Mouse (Mus musculus): ENCODE measurements around the gene Ttll6. TPM values are rescaled to one million over a fixed set of nuclear protein-coding genes. Genes with fewer than 3 reads are reported as not detected.

The Ttll6 gene
- polyA plus RNA-seq, 1 experiment = 0.28 TPM

GRCm38 (mm10) chr11:96172511-96173287 lies 39.1 kb downstream of the Ttll6 start:
- Histone ChIP-seq H3K27ac (ENCODE audit: control insufficient read depth, insufficient read depth, low read length) (no peak overlapping the region), H3K36me3 (ENCODE audit: control insufficient read depth, insufficient read depth, low read length) (no peaks in the 10 kb centered on the region), H3K27me3 (ENCODE audit: control insufficient read depth, insufficient read depth, low read length) (peaks cover 33% of the 10 kb centered on the region), H3K4me3 (ENCODE audit: control insufficient read depth, insufficient read depth, low read length) (no peak overlapping the region), H3K4me1 (replicated peaks; ENCODE audit: control insufficient read depth, insufficient read depth, low read length) (no peaks in the 10 kb centered on the region)
- no peak for DNase-seq
- 5% methylated on average over 25 of the region's 25 CpGs for WGBS
- TF ChIP-seq CTCF (IDR thresholded peaks at IDR 0.05; ENCODE audit: borderline replicate concordance, control insufficient read depth, extremely low read depth, insufficient read depth, low read length, poor library complexity) = no peak
- no peak for TF ChIP-seq POLR2A (IDR thresholded peaks at IDR 0.05; ENCODE audit: control insufficient read depth, extremely low read depth, insufficient read depth, low read length, poor library complexity)

GRCm38 (mm10) chr11:96173288-96173840 lies 39.8 kb downstream of the Ttll6 start:
- H3K27me3 ChIP-seq (ENCODE audit: control insufficient read depth, insufficient read depth, low read length) = peaks cover 40% of the 10 kb centered on the region

DNA sequence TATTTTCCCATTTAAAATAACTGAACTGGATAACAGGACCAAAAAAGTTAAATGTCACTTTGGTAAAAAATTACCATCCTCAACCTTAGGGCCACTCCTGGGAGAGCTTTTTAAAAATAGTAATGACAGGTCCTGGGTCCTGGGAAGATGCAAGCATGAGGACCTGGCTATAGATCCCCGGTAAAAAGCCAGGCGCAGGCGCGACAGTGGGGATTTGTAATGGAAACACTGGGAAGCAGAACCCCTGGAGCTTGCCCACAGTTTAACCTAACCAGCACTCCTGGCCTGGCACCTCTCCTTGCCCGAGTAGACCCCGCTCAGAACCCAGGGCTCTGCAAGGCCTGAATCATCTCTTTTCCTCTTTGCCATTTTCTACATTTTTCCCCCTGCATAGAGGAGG lies 41.3 kb downstream of the Ttll6 start:
- Histone ChIP-seq H3K4me1 (replicated peaks; ENCODE audit: control insufficient read depth, insufficient read depth, low read length) (no peaks in the 10 kb centered on the region), H3K27me3 (ENCODE audit: control insufficient read depth, insufficient read depth, low read length) (peaks cover 50% of the 10 kb centered on the region), H3K4me3 (ENCODE audit: control insufficient read depth, insufficient read depth, low read length) (no peak overlapping the region), H3K36me3 (ENCODE audit: control insufficient read depth, insufficient read depth, low read length) (no peaks in the 10 kb centered on the region), H3K27ac (ENCODE audit: control insufficient read depth, insufficient read depth, low read length) (no peak overlapping the region)
- TF ChIP-seq POLR2A (IDR thresholded peaks at IDR 0.05; ENCODE audit: control insufficient read depth, extremely low read depth, insufficient read depth, low read length, poor library complexity) (no peak), CTCF (IDR thresholded peaks at IDR 0.05; ENCODE audit: borderline replicate concordance, control insufficient read depth, extremely low read depth, insufficient read depth, low read length, poor library complexity) (no peak)
- DNase-seq = no peak
- WGBS = 13% methylated on average over 6 of the region's 6 CpGs

More at GRCm38 (mm10) chr11:96173288-96173840, 39.8 kb downstream of the Ttll6 start:
- TF ChIP-seq CTCF (IDR thresholded peaks at IDR 0.05; ENCODE audit: borderline replicate concordance, control insufficient read depth, extremely low read depth, insufficient read depth, low read length, poor library complexity) = no peak
- DNase-seq = no peak
- WGBS = 8% methylated on average over 16 of the region's 16 CpGs
- Histone ChIP-seq H3K4me1 (replicated peaks; ENCODE audit: control insufficient read depth, insufficient read depth, low read length) (no peaks in the 10 kb centered on the region), H3K36me3 (ENCODE audit: control insufficient read depth, insufficient read depth, low read length) (no peaks in the 10 kb centered on the region), H3K4me3 (ENCODE audit: control insufficient read depth, insufficient read depth, low read length) (no peak overlapping the region), H3K27ac (ENCODE audit: control insufficient read depth, insufficient read depth, low read length) (no peak overlapping the region)

GRCm38 (mm10) chr11:96175511-96175910 lies 41.9 kb downstream of the Ttll6 start:
- Histone ChIP-seq H3K4me3 (ENCODE audit: control insufficient read depth, insufficient read depth, low read length) (no peak overlapping the region), H3K4me1 (replicated peaks; ENCODE audit: control insufficient read depth, insufficient read depth, low read length) (no peaks in the 10 kb centered on the region), H3K27ac (ENCODE audit: control insufficient read depth, insufficient read depth, low read length) (no peak overlapping the region), H3K36me3 (ENCODE audit: control insufficient read depth, insufficient read depth, low read length) (no peaks in the 10 kb centered on the region), H3K27me3 (ENCODE audit: control insufficient read depth, insufficient read depth, low read length) (peaks cover 49% of the 10 kb centered on the region)
- WGBS = 14% methylated on average over 17 of the region's 17 CpGs
- DNase-seq = no peak
- no peak for TF ChIP-seq POLR2A (IDR thresholded peaks at IDR 0.05; ENCODE audit: control insufficient read depth, extremely low read depth, insufficient read depth, low read length, poor library complexity)
- no peak for TF ChIP-seq CTCF (IDR thresholded peaks at IDR 0.05; ENCODE audit: borderline replicate concordance, control insufficient read depth, extremely low read depth, insufficient read depth, low read length, poor library complexity)

- H3K36me3 ChIP-seq (ENCODE audit: control insufficient read depth, insufficient read depth, low read length) = no peaks in the 10 kb centered on the region
- H3K4me3 ChIP-seq (ENCODE audit: control insufficient read depth, insufficient read depth, low read length) = no peak overlapping the region
- H3K4me1 ChIP-seq (replicated peaks; ENCODE audit: control insufficient read depth, insufficient read depth, low read length) = no peaks in the 10 kb centered on the region
- TF ChIP-seq POLR2A (IDR thresholded peaks at IDR 0.05; ENCODE audit: control insufficient read depth, extremely low read depth, insufficient read depth, low read length, poor library complexity) (no peak), CTCF (IDR thresholded peaks at IDR 0.05; ENCODE audit: borderline replicate concordance, control insufficient read depth, extremely low read depth, insufficient read depth, low read length, poor library complexity) (no peak)
- H3K27ac ChIP-seq (ENCODE audit: control insufficient read depth, insufficient read depth, low read length) = no peak overlapping the region
- no peak for DNase-seq
- 13% methylated on average over 9 of the region's 9 CpGs for WGBS
- H3K27me3 ChIP-seq (ENCODE audit: control insufficient read depth, insufficient read depth, low read length) = peaks cover 47% of the 10 kb centered on the region
These were observed 42.5 kb downstream of the Ttll6 start for GRCm38 (mm10) chr11:96175951-96176530.

- Histone ChIP-seq H3K27ac (ENCODE audit: control insufficient read depth, insufficient read depth, low read length) (no peak overlapping the region), H3K27me3 (ENCODE audit: control insufficient read depth, insufficient read depth, low read length) (peaks cover 48% of the 10 kb centered on the region), H3K4me3 (ENCODE audit: control insufficient read depth, insufficient read depth, low read length) (no peak overlapping the region), H3K36me3 (ENCODE audit: control insufficient read depth, insufficient read depth, low read length) (no peaks in the 10 kb centered on the region), H3K4me1 (replicated peaks; ENCODE audit: control insufficient read depth, insufficient read depth, low read length) (no peaks in the 10 kb centered on the region)
- no peak for DNase-seq
- WGBS = 6% methylated on average over 10 of the region's 10 CpGs
- TF ChIP-seq POLR2A (IDR thresholded peaks at IDR 0.05; ENCODE audit: control insufficient read depth, extremely low read depth, insufficient read depth, low read length, poor library complexity) = no peak
- no peak for TF ChIP-seq CTCF (IDR thresholded peaks at IDR 0.05; ENCODE audit: borderline replicate concordance, control insufficient read depth, extremely low read depth, insufficient read depth, low read length, poor library complexity)
These were observed 43.3 kb downstream of the Ttll6 start for GRCm38 (mm10) chr11:96176841-96177240.
